Mouse (Mus musculus) limb, embryonic 11.5 days (tissue): Measurements from ENCODE around the gene Gm11983. TPM values are rescaled to one million over a fixed set of nuclear protein-coding genes. Genes with fewer than 3 reads are reported as not detected.
"Not testable (repeated sequence)": the region's sequence is repeated elsewhere in the genome, so short reads cannot be mapped to it uniquely, and the experiment has no call there.

ENCODE experiments used
- ATAC-seq: fragments of 200-750 bp; cut with Nextera tagmentation; 2 replicates; pipeline ENCODE4 v1.8.0; 2017; ENCODE audit warnings: low read depth; ENCODE audit not compliant: insufficient number of reproducible peaks, low FRiP score, low TSS enrichment
- DNase-seq: peaks from one replicate; pipeline ENCODE4 v3.0.0-alpha.2; 2015; ENCODE audit warnings: low spot score
- H3K27ac ChIP-seq: fragments of 300-500 bp; sonication (generic); replicated peaks from 2 replicates; pipeline ENCODE4 v1.5.1; 2014; ENCODE audit warnings: low read depth, mild to moderate bottlenecking, low read length
- H3K27me3 ChIP-seq: fragments of 300-500 bp; sonication (generic); 2 replicates; pipeline ENCODE4 v1.6.1; 2014; ENCODE audit warnings: mild to moderate bottlenecking, low read length, mixed read lengths; ENCODE audit not compliant: control insufficient read depth, insufficient read depth
- H3K36me3 ChIP-seq: fragments of 300-500 bp; sonication (generic); 2 replicates; pipeline ENCODE4 v1.6.1; 2014; ENCODE audit warnings: mild to moderate bottlenecking, low read length, moderate library complexity, mixed read lengths; ENCODE audit not compliant: control insufficient read depth, insufficient read depth
- H3K4me1 ChIP-seq: fragments of 300-500 bp; sonication (generic); 2 replicates; pipeline ENCODE4 v1.6.1; 2014; ENCODE audit warnings: low read length, mixed read lengths; ENCODE audit not compliant: control insufficient read depth, insufficient read depth
- H3K4me2 ChIP-seq: fragments of 300-500 bp; sonication (generic); 2 replicates; pipeline ENCODE4 v1.6.1; 2014; ENCODE audit warnings: low read depth, mild to moderate bottlenecking, moderate library complexity; ENCODE audit not compliant: severe bottlenecking
- H3K4me3 ChIP-seq: fragments of 300-500 bp; sonication (generic); 2 replicates; pipeline ENCODE4 v1.5.1; 2014; ENCODE audit warnings: low read depth, low read length
- H3K9ac ChIP-seq: fragments of 300-500 bp; sonication (generic); 2 replicates; pipeline ENCODE4 v1.6.1; 2014; ENCODE audit warnings: mild to moderate bottlenecking, low read length
- H3K9me3 ChIP-seq: fragments of 300-500 bp; sonication (generic); 2 replicates; pipeline ENCODE4 v1.6.1; 2016; ENCODE audit warnings: low read length; ENCODE audit not compliant: control insufficient read depth
- WGBS: fragments of 180-500 bp; shearing (Covaris S2); extraction: QIAGEN DNeasy Blood & Tissue Kit; methylation state at CpG from one replicate; pipeline ENCODE4 v1.1.7; 2014; 5-methylcytosine and 5-hydroxymethylcytosine counted together
- polyA plus RNA-seq: library from polyadenylated mRNA; unstranded; fragments of >200 nt; fragmentation: Nextera tagmentation; extraction: Ambion mirVana; gene quantifications from 2 replicates; pipeline ENCODE4 v1.2.1, GENCODE M21; 2014

Gene Gm11983
- polyA plus RNA-seq, 1 experiment from 2014 or later: not detected

GRCm38 (mm10) chr11:6859096-6859495 is 21.6 kb upstream of the Gm11983 start:
- Histone ChIP-seq H3K4me2 (no peak overlapping the region), H3K9ac (no peak overlapping the region), H3K4me3 (no peak overlapping the region), H3K4me1 (no peaks in the 10 kb centered on the region), H3K27ac (no peak overlapping the region), H3K9me3 (no peaks in the 10 kb centered on the region), H3K27me3 (no peaks in the 10 kb centered on the region), H3K36me3 (no peaks in the 10 kb centered on the region)
- WGBS: 93% methylated on average over 8 of the region's 8 CpGs
- ATAC-seq (no peak), DNase-seq (no peak)

- ATAC-seq: no peak
These were observed 18.5 kb upstream of the Gm11983 start for GRCm38 (mm10) chr11:6855942-6856341.

GRCm38 (mm10) chr11:6853366-6853765 is 15.9 kb upstream of the Gm11983 start:
- not testable (repeated sequence) for H3K9me3 ChIP-seq, H3K27ac ChIP-seq, H3K4me1 ChIP-seq, H3K27me3 ChIP-seq, DNase-seq, H3K9ac ChIP-seq, H3K4me2 ChIP-seq, ATAC-seq, H3K36me3 ChIP-seq, H3K4me3 ChIP-seq
- 84% methylated on average over 4 of the region's 4 CpGs for WGBS

More at GRCm38 (mm10) chr11:6855942-6856341, 18.5 kb upstream of the Gm11983 start:
- Histone ChIP-seq H3K36me3 (no peaks in the 10 kb centered on the region), H3K9me3 (no peaks in the 10 kb centered on the region), H3K9ac (no peak overlapping the region), H3K4me1 (no peaks in the 10 kb centered on the region), H3K4me2 (no peak overlapping the region), H3K4me3 (no peak overlapping the region), H3K27ac (no peak overlapping the region), H3K27me3 (no peaks in the 10 kb centered on the region)
- no peak for DNase-seq
- 84% methylated on average over 3 of the region's 3 CpGs for WGBS

GRCm38 (mm10) chr11:6843831-6844230 is 6.4 kb upstream of the Gm11983 start:
- Histone ChIP-seq H3K4me3 (no peak overlapping the region), H3K27me3 (no peaks in the 10 kb centered on the region), H3K4me2 (no peak overlapping the region), H3K4me1 (no peaks in the 10 kb centered on the region), H3K9me3 (no peaks in the 10 kb centered on the region), H3K9ac (no peak overlapping the region), H3K36me3 (no peaks in the 10 kb centered on the region), H3K27ac (no peak overlapping the region)
- ATAC-seq (no peak), DNase-seq (no peak)
- WGBS: 96% methylated on average over 2 of the region's 2 CpGs

GRCm38 (mm10) chr11:6842160-6842559 is 4.7 kb upstream of the Gm11983 start:
- ATAC-seq: no peak
- H3K4me1 ChIP-seq: no peaks in the 10 kb centered on the region
- H3K9me3 ChIP-seq: no peaks in the 10 kb centered on the region
- no peak overlapping the region for H3K27ac ChIP-seq
- no peak overlapping the region for H3K9ac ChIP-seq
- H3K27me3 ChIP-seq: no peaks in the 10 kb centered on the region
- 89% methylated on average over 5 of the region's 5 CpGs for WGBS
- DNase-seq: no peak
- no peak overlapping the region for H3K4me2 ChIP-seq
- H3K36me3 ChIP-seq: no peaks in the 10 kb centered on the region
- H3K4me3 ChIP-seq: no peak overlapping the region

GRCm38 (mm10) chr11:6840775-6841174 is 3.3 kb upstream of the Gm11983 start:
- no peak overlapping the region for H3K4me2 ChIP-seq
- no peaks in the 10 kb centered on the region for H3K9me3 ChIP-seq
- no peak for DNase-seq
- no peak overlapping the region for H3K9ac ChIP-seq
- no peaks in the 10 kb centered on the region for H3K27me3 ChIP-seq
- no peaks in the 10 kb centered on the region for H3K36me3 ChIP-seq
- no peaks in the 10 kb centered on the region for H3K4me1 ChIP-seq
- no peak for ATAC-seq
- H3K4me3 ChIP-seq: no peak overlapping the region
- H3K27ac ChIP-seq: no peak overlapping the region
- 64% methylated on average over 3 of the region's 3 CpGs for WGBS

GRCm38 (mm10) chr11:6834636-6835035 is 2.8 kb downstream of the Gm11983 start:
- ATAC-seq (no peak), DNase-seq (no peak)
- Histone ChIP-seq H3K27ac (no peak overlapping the region), H3K4me2 (no peak overlapping the region), H3K4me1 (no peaks in the 10 kb centered on the region), H3K9me3 (no peaks in the 10 kb centered on the region), H3K36me3 (no peaks in the 10 kb centered on the region), H3K27me3 (no peaks in the 10 kb centered on the region), H3K9ac (no peak overlapping the region), H3K4me3 (no peak overlapping the region)
- WGBS: 80% methylated on average over 13 of the region's 13 CpGs

- 91% methylated on average over 9 of the region's 9 CpGs for WGBS
- Histone ChIP-seq H3K27ac (no peak overlapping the region), H3K4me2 (no peak overlapping the region), H3K27me3 (no peaks in the 10 kb centered on the region), H3K36me3 (no peaks in the 10 kb centered on the region), H3K9ac (no peak overlapping the region), H3K4me1 (no peaks in the 10 kb centered on the region), H3K4me3 (no peak overlapping the region), H3K9me3 (no peaks in the 10 kb centered on the region)
- ATAC-seq (no peak), DNase-seq (no peak)
These were observed 3.7 kb downstream of the Gm11983 start for GRCm38 (mm10) chr11:6833731-6834130.

GRCm38 (mm10) chr11:6831931-6832330 is 5.5 kb downstream of the Gm11983 start:
- WGBS: 71% methylated on average over 9 of the region's 9 CpGs
- no peaks in the 10 kb centered on the region for H3K36me3 ChIP-seq
- ATAC-seq (no peak), DNase-seq (no peak)
- H3K4me1 ChIP-seq: no peaks in the 10 kb centered on the region
- no peak overlapping the region for H3K4me3 ChIP-seq
- no peaks in the 10 kb centered on the region for H3K27me3 ChIP-seq
- H3K9me3 ChIP-seq: no peaks in the 10 kb centered on the region
- no peak overlapping the region for H3K4me2 ChIP-seq
- no peak overlapping the region for H3K9ac ChIP-seq
- no peak overlapping the region for H3K27ac ChIP-seq
